Mouse (Mus musculus) heart, postnatal 10 days (tissue): ENCODE measurements around the gene Oxgr1. TPM values are rescaled to one million over a fixed set of nuclear protein-coding genes. Genes with fewer than 3 reads are reported as not detected.
"Not testable (repeated sequence)": the region's sequence is repeated elsewhere in the genome, so short reads cannot be mapped to it uniquely, and the experiment has no call there.

ENCODE experiments used
- DNase-seq, 2 experiments: peaks; one replicate each; pipeline ENCODE4 v3.0.0; 2021
- intact Hi-C: fragments of 180-260 bp; cut with DNase I; formaldehyde crosslinking; loops from one replicate; pipeline ENCODE4 v1.15.1; 2025
- total RNA-seq, 2 experiments: library from RNA; stranded (reverse); gene quantifications; 2 replicates each; pipeline ENCODE4 v1.2.3; 2021

Oxgr1 gene
- total RNA-seq, 2 experiments from 2014 or later: not detected

- intact Hi-C loops, DNase-seq: not testable (repeated sequence)
Observed at GRCm38 (mm10) chr14:119986351-119986750, 55.9 kb downstream of the Oxgr1 start.

- DNase-seq: no peak
- intact Hi-C loops: no loop called here
Observed at GRCm38 (mm10) chr14:119981314-119981713, 60.9 kb downstream of the Oxgr1 start.

GRCm38 (mm10) chr14:119980698-119981235 lies 61.5 kb downstream of the Oxgr1 start:
- intact Hi-C loops: no loop called here
- DNase-seq: no peak

Other genes starting within 250 kb of the Oxgr1 start
- 100 to 1,000 TPM; 223 to 270 TPM for gene Mbnl2, start 233.2 kb upstream of the Oxgr1 start, total RNA-seq